Mouse (Mus musculus): Measurements from ENCODE around the gene Msi2. TPM values are rescaled to one million over a fixed set of nuclear protein-coding genes. Genes with fewer than 3 reads are reported as not detected.

Msi2 gene
- total RNA-seq, 2 experiments from 2014 or later: 196 to 206 TPM

DNA sequence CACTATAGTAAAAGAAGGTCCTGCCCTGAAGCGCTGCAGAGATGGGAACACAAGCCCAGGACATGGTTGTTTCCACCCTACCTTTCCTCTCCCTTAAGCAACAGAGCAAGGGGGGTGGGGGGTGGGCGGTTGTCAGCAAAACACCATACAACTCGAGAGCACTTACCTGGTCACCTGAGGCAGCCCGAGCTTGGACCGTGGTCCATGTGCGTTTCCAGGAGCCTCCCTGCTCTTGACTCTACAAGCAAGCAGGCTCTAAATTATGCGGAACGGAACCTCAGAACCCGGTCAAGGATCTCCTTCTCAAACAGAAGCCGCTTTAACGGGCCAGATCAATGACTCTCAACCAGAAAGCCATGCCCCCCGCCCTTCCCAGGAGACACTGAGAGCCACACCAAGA lies 30.6 kb downstream of the Msi2 start:
- intact Hi-C loops (cut with DNase I): no loop called here
- DNase-seq: no peak

DNA sequence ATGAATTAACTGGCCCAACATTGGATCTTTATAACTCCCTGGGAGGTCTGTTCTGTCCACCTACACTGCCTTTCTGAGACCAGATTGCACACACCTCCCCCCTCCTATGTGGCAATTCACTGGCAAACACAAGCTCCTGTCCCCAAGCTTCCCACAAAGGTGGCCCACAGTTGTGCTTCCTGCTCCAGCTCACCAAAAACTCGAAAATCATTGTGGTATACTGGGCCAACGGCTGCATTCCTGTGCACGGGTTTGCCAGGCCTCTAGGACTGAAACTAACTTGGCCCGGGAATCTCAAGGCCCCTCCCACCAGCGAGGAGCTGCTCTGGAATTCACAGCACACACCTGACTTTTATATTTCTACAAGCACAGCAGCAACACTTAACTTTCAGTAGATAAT lies 31.3 kb downstream of the Msi2 start:
- DNase-seq: no peak
- intact Hi-C loops (cut with DNase I): no loop called here

DNA sequence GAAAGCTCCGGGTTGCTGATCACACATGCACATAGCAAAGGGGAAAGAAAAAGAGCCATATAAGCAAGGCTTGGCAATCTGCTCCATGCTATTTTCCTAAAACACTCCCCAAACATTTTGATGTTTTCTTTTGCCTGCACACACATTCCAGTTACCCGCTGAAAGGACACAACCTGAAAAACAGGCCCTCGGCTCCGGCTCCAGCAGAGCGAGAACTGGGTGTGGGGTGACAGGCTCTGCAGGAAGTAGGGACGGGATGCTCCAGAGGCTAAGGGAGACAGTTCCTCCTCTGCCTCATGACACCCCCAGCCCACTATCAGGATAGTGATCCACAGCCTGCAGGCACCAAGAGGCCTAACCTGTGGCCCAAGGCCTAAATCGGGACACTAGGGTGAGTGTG lies 32.3 kb downstream of the Msi2 start:
- intact Hi-C loops (cut with DNase I): no loop called here
- no peak for DNase-seq

DNA sequence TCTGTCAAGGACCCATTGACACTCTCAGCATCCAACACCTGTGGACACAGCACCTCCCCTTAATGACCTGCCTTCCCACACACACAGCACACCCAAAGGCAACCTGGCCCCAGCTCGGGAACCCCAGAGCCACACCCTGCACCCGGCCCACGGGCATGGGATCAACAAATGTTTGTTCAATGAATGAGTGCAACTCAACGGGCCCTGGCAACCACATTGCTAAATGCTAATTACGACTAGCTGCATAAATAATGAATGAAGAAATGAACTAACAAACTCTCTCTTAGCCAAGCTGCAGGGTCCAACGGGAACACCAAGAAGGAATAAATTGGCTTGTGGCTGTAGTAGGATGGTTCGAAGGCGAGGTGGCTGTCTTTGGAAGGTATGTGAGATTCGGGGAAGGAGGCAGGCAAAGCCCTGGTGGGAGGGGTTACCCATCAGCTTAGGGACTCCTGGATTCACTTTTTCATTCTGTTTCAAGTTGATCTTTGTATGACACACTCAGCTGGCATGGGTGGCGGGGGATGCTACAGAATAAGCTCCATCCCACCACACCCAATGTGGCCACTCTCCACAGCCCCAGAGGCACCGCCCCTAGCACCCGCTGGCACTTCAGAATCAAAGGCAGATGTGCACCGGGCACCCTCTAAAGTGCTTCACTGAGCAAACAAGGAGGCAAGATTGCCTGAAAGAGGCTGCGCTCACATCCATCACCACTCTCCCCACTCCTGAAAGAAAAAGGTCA lies 35.1 kb downstream of the Msi2 start:
- intact Hi-C loops (cut with DNase I): no loop called here
- no peak for DNase-seq

DNA sequence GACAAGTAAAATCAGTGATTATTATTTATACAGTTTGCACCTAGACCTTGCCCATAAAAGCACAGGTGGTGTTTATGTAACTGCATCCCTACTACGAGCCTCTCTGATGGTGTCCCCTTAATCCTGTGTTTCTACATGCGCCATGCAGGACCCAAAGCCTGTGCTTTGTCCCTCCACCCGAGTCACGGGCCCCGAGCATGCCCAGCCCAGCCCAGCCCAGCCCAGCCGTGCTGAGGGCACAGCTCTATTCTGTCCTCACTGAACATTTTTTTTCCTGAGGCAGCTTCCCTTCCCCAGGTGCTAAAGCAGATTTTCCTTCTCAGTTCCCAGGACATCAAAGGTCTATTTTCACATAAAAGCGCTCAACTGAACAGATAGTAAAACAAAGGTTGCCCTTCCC lies 41.0 kb downstream of the Msi2 start:
- intact Hi-C loops (cut with DNase I): no loop called here
- no peak for DNase-seq

DNA sequence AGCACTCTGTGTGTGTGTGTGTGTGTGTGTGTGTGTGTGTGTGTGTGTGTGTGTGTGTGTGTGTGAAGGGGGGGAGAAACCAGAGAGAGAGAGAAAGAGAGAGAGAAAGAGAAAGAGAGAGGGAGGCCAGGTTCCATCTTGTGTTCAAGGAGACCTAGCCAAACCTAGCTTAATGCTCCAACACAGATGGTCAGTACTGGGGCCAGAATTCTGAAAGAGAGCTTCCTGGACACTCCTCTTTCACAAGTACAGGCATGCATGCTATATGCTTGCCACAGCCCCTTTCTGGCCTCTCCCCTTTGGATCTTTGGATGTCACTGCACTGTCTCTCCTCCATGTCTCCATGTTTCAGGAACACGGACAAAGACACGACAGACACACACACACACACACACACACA lies 41.7 kb downstream of the Msi2 start:
- intact Hi-C loops (cut with DNase I): no loop called here
- DNase-seq: no peak

DNA sequence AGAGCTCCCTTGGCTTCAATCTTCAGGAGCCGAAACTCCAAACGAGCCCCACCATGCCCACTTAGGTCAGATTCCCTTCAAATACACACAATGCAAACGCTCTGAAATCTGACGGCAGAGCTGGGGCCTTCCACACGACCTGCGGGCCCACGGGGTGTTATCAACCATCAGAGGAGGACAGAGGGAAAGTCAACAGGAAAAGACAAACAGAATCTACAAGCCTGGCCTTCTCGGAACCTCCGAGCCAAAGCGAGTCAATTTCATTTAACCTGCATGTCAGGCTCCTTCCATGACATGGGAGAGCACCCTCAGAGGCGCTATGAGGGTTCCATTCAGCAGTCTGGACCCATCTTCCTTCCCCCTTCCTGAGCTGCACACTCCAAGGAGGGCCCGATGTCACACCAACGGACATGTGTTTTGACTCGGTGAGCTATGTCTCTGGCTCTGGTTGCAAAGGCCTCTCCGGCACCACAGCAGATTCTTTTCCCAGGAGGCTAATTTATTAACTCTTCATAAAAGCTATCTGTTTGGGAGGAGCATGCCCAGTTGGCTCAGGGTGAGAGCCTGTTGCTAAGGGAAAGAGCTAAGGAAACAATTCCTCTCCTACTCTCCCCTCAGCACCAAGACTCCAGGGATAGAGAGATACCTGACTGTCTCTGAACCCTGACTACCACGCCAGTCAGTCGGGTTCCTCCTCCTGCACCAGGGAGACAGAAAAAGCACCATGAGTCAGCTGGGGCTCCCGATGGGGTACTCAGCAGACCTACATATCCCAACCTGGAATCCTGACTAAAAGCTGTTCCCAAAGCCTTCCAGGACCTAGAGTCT lies 42.6 kb downstream of the Msi2 start:
- intact Hi-C loops (cut with DNase I): no loop called here

DNA sequence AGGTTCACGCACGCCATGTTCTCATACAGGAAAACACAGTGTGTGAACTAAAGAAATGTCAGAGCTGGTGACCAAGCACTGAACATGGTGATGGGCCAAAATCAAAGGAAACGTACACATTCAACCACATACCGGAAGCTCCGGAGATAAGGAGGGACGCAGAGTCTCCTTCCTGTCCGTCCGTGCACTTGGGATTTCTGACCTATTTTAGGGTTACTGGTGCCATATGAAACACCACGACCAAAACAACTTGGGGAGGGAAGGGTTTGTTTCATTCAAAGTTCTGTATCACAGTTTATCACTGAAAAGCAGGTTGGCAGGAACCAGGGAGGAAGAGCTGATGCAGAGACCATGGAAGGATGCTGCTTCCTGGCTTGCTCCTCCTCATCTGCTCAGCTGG lies 44.2 kb downstream of the Msi2 start:
- intact Hi-C loops (cut with DNase I): no loop called here

More for the DNA sequence above, 42.6 kb downstream of the Msi2 start:
- no peak for DNase-seq

DNA sequence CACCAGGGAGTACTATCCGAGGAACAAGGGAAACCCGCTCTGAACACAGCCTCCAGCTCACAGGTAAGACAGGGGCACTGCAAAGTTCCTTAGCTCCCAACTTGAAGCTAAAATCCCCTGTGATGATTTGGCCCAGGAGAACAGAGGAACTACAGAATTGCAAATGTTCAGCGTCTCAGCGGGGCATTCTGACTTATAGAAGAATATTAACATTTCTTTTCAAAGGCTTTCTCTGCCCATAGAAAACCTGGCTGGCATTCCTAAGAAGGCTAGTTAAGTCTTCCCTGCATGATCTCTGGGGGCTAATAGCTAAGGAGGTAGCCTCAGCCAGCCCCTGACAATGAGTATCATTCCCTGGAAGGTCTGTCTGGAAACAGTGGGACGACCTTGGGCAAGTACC lies 47.4 kb downstream of the Msi2 start:
- intact Hi-C loops (cut with DNase I): no loop called here
- no peak for DNase-seq

More for the DNA sequence above, 44.2 kb downstream of the Msi2 start:
- no peak for DNase-seq

DNA sequence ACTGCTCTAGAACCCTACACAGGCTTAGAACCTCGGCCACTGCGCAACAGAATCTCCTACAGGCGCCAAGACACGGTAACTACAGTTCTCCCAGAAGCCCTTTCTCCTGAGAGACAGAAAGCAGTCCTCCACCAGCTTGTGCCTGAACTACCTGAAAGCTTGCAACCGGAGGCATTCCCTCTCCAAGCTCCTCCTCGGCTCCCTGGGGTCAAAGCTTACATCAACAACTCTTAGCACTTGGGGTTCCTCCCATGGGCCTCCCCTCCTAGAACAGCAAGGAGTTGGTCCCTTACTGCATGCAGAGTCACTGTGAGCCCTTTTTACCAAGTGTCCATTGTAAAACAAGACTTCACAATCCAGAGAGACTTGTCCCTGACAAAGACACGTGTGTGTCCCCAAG lies 49.2 kb downstream of the Msi2 start:
- intact Hi-C loops (cut with DNase I): no loop called here
- DNase-seq: no peak

DNA sequence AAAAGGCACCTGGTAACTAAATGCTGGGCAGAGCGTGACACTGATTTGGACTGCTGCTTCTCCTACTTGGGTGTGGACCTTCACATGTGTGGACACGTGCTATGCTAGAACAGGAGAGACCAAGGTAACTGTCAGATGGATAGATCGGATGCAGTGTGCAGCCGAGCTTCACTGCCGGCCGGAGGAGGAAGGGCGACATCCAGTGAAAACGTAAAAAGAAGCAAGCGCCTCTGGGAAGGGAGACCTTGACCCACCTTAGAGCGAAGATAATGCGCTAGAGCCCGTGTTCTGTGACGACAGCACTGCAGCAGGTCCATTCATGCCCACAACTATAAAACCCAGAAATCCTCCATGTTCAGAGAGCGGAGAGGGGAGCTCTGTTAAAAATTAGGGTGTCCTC lies 50.0 kb downstream of the Msi2 start:
- intact Hi-C loops (cut with DNase I): no loop called here

DNA sequence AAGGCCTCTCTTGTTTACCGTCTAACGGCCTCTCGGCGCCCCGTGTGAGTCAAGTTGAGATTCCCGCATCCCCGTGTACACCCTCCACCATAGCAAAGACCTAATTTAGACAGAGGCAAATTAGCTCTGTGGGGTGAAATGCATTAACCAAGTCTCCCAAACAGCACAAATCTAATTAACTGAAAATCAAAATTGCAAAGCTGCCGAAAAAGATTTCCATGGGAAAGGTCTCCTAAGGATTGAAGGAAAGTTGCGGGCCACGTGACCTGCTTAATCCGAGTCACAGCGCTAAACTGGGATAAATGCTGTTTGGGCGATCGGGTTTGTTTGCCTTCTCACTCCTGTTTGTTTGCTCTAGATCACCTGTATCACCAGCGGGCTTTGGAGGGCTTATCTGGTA lies 52.5 kb downstream of the Msi2 start:
- intact Hi-C loops (cut with DNase I): no loop called here
- no peak for DNase-seq

More for the DNA sequence above, 50.0 kb downstream of the Msi2 start:
- no peak for DNase-seq

DNA sequence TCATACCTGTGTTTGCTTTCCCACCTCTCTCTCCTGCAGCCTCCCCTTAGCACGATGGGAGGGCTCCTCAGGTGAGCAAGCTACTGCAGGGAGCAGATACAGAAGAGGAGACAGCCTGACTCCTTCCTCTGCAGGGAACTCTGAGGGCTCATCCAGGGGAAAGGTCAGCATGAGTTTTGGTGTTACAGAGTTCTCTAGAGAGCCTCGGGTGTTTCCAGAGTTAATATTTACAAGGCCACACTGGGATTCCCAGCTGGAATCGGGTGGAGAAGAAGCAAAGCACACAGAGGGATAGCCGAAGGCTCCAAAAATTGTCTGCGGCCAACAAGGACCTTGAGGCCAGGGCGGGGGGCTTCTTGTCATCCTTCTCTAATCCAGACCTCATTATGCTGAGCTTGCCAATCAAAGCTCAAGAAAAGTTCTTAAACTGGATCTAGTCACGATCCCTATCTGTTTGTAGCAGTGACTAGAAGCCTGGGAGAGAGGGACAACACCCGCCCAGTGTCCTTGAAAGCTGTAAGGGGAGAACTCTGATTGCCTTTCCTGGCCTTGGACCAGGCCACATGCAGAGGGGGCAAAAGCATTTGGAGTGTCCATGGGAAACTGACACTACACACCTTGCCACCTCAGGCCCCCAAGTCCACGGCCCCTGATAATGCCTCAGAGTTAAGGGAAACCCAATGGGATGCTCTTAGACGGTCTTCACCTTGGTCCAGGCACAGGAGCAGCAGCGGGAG lies 56.7 kb downstream of the Msi2 start:
- DNase-seq: peak in 1 of 2 experiments; percentile 28

DNA sequence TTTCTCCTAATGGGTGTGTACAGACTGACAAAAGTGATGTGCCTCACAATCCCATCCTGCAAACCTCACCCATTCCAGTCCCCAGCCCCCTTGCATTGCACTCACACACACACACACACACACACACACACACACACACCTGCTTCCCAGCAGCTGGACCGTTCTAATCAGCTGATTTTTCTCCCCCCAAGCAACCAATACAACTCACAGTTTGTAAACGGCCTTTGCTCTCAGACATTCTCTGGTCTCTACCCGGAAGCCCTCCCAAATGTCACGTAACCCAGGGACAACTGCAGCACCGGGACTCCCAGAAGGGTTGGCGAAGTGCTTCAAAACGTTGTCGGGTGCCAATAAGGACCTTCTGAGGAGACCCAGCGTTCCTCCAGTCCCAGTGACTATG lies 57.9 kb downstream of the Msi2 start:
- intact Hi-C loops (cut with DNase I): loop anchor here (5.0 kb wide), 1 partner anchor 52 kb away; no protein-coding TSS in a partner anchor
- no peak for DNase-seq

More for the DNA sequence above, 56.7 kb downstream of the Msi2 start:
- intact Hi-C loops (cut with DNase I): loop anchor here (5.0 kb wide), 1 partner anchor 51 kb away; no protein-coding TSS in a partner anchor

DNA sequence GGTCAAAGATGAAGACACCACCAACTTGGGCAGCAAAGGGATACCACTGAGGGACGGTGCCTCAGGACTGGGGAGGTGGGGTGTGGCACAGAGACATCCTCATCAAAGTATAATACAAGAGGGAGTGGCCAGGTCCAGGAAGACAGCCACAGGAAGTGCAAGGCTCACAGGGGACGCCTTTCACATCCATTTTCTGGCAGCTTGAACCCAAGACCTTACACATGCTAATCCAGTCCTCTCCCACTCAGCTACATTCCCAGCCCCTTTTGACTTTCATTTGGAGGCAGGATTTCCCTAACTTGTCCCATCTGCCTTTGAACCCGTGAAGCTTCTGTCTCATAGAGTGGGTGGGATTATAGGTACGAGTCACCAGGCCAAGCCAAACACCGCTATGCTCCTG lies 59.4 kb downstream of the Msi2 start:
- intact Hi-C loops (cut with DNase I): no loop called here

DNA sequence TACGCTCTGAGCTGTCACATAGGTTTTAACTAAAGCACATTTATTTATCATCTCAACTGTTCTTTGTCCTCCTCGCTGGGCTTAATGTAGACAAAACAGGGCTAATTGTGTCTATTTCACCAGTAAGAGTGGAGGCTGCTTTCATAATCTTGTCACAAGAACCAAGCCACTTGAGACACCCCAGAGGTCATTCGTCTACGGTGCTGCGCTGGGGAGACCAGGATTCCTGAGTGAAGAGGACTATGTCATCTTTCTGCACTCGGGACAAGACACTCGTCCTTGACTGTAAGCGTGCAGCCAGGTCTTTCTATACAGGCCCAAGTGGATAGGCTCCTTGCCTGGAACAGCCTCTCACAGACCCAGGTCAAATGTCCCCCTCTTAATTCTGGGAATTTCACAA lies 62.5 kb downstream of the Msi2 start:
- no peak for DNase-seq

More for the DNA sequence above, 59.4 kb downstream of the Msi2 start:
- no peak for DNase-seq

DNA sequence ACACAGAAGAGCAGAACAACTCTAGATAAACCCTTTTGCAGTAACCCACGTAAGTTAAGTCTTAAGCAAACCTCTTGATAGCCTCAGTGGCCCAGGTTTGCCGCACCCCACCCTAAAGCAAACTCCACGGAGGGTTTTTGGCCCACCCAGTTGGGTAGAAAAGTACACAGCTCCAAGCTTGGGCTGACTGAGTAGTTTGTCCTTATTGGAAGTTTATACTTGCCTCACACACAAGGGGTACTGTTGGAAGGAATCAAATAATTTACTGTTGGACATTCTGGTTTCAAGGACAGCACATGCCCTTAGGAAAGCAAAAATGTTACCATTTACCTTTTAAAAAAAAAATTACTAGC lies 63.1 kb downstream of the Msi2 start:
- intact Hi-C loops (cut with DNase I): no loop called here

More for the DNA sequence above, 62.5 kb downstream of the Msi2 start:
- intact Hi-C loops (cut with DNase I): no loop called here

DNA sequence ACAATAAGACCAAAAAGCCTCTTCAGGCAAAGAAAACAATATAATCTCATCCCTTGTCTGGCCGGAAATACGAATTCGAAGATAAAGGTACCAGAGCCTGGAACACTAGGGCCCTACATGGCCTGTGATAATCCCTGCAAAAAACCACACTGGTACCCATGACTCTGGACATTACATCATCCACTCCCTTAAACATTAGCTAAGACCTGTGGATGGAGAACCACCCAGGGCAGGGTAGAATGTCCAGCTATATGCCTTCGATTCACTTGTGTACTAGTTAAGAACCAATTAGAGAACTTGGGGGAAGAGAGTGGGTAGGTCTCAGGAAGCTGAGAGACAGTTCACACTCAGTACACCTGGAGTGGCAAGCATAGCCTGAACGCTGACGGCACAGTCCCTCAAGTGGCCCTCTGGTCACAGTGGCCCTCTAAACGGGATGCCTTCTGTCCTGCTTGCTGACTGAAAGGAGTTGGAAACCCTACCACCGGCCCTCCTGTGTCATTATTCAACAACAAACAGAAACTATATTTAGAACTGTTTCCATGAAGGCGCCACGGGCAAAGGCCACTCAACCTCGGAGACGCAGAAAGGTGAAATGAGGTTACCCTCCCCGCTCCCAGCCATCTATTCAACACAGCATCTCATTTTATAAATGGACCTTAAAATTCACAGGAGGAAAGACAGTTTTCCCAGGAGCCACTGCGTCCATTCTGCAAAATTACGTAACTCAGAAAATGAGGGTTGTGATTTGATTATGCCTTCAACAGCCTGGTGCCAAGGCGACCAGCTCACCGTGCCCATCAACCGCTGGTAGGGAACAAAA lies 63.7 kb downstream of the Msi2 start:
- intact Hi-C loops (cut with DNase I): no loop called here

More for the DNA sequence above, 63.1 kb downstream of the Msi2 start:
- no peak for DNase-seq

DNA sequence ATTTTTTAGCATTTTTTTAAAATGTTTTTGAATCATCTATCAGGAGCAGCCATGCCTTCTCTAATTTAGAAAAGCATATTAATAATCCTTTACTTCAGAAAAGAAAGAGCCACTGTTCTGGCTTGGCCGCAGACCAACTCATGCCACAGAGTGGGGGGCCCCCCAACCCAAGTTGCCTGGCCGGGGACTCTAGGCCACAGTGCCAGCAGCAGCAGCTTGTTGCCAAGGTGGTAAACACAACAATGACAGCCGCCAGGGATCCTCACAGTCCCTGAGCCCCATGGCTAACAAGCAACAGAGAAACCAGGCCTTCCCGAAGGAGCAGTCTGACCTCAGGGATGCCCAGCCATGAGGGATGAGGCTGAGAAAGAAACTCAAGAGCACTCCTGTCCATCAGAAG lies 68.0 kb downstream of the Msi2 start:
- peak; percentile 44 to 63 for DNase-seq
- intact Hi-C loops (cut with DNase I): no loop called here

More for the DNA sequence above, 63.7 kb downstream of the Msi2 start:
- peak; percentile 34 to 36 for DNase-seq

DNA sequence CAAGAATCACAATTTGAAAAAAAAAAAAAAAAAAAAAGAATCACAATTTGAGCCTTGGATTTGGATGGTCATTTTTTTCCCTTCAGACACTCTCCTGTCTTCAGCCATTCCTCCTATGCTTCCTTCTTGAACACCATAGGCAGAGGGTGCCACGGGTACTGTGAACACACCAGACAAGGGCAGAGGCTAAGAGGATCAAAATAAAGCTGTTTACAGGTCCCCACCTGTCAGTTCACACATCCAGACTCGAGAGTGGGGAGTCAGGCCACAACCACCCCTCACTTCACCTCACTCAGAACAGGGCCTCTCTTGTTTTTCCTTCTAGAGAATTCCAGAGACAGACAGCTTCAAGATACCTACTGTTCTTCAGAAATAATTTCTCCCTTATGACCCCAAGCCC lies 69.3 kb downstream of the Msi2 start:
- no peak for DNase-seq
- intact Hi-C loops (cut with DNase I): no loop called here
